Mouse (Mus musculus) limb, embryonic 15.5 days (tissue): ENCODE measurements around the gene Efnb2. TPM values are rescaled to one million over a fixed set of nuclear protein-coding genes. Genes with fewer than 3 reads are reported as not detected.
A peak's percentile ranks its signal among the peaks of the same experiment; 100 is the strongest.

Source experiments
- ATAC-seq: fragments of 200-750 bp; cut with Nextera tagmentation; 2 replicates; pipeline ENCODE4 v1.8.0; 2017; ENCODE audit warnings: low read depth, moderate TSS enrichment; ENCODE audit not compliant: insufficient number of reproducible peaks, low FRiP score, low TSS enrichment
- H3K27ac ChIP-seq: fragments of 300-500 bp; sonication (generic); 2 replicates; pipeline ENCODE4 v1.5.1; 2015; ENCODE audit warnings: moderate library complexity, mild to moderate bottlenecking, inconsistent platforms
- H3K27me3 ChIP-seq: fragments of 300-500 bp; sonication (generic); 2 replicates; pipeline ENCODE4 v1.6.1; 2015; ENCODE audit warnings: inconsistent platforms
- H3K36me3 ChIP-seq: fragments of 300-500 bp; sonication (generic); 2 replicates; pipeline ENCODE4 v1.6.1; 2015; ENCODE audit warnings: inconsistent platforms
- H3K4me1 ChIP-seq: fragments of 300-500 bp; sonication (generic); 2 replicates; pipeline ENCODE4 v1.6.1; 2015; ENCODE audit warnings: inconsistent platforms
- H3K4me2 ChIP-seq: fragments of 300-500 bp; sonication (generic); 2 replicates; pipeline ENCODE4 v1.6.1; 2015; ENCODE audit warnings: mild to moderate bottlenecking, inconsistent platforms
- H3K4me3 ChIP-seq: fragments of 300-500 bp; sonication (generic); 2 replicates; pipeline ENCODE4 v1.5.1; 2015; ENCODE audit warnings: mild to moderate bottlenecking, inconsistent platforms
- H3K9ac ChIP-seq: fragments of 300-500 bp; sonication (generic); 2 replicates; pipeline ENCODE4 v1.6.1; 2015; ENCODE audit warnings: inconsistent platforms
- H3K9me3 ChIP-seq: fragments of 300-500 bp; sonication (generic); 2 replicates; pipeline ENCODE4 v1.6.1; 2016; ENCODE audit warnings: inconsistent platforms
- WGBS: fragments of 180-500 bp; shearing (Covaris S2); methylation state at CpG from one replicate; pipeline ENCODE4 v1.1.7; 2015; 5-methylcytosine and 5-hydroxymethylcytosine counted together
- polyA plus RNA-seq: library from polyadenylated mRNA; unstranded; fragments of >200 nt; fragmentation: Nextera tagmentation; extraction: Ambion mirVana; gene quantifications from 2 replicates; pipeline ENCODE4 v1.2.1, GENCODE M21; 2015

Efnb2 gene
- polyA plus RNA-seq, 1 experiment from 2014 or later: 29.9 TPM

DNA sequence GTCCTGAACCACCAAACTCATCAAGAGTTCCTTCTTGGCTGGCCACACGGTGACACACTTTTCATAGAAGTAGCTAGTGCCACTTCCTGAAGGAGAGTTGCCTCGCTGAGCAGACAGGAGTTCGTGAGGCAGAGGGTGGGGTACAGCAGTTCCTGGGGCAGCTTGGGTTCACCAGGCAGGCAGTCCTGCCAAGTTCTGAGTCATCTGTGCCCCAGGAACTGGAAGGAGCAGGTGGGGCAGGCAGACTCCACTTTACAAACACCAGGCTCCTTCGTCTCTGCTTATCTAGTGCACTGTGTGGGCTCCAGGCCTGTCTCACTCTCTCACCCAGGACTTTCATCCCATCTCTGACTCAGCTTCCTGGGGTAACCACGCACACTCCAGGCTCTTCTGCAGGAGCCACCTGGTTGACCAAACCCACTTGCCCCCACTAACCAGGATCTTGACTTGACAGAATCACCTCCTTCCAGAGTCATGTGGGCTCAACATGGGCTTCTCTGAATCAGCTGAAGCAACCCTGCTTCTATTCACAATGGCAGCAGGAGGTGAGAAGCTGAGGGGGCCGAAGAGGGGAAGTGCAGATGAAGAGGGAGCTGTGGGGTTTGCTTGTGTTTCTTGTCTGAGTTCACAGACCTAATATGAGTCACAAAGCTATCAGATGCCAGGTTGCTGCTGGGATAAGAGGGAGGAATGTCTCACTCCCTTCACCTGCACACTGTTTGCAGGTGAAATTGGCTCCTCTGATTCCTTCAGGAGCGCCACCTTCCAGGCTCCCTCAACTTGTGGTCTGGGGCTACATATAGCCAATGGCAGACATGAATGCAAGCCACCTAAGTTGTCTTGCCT is 58.2 kb downstream of the Efnb2 start:
- Histone ChIP-seq H3K36me3 (no peaks in the 10 kb centered on the region), H3K4me1 (peaks cover 10% of the 10 kb centered on the region), H3K4me3 (no peak overlapping the region), H3K4me2 (no peak overlapping the region), H3K27me3 (no peaks in the 10 kb centered on the region), H3K9me3 (no peaks in the 10 kb centered on the region), H3K9ac (no peak overlapping the region), H3K27ac (peak overlapping the region; percentile 47; the same call in 1 of the 2 replicates)
- ATAC-seq: peak; percentile 72
- 48% methylated on average over 7 of the region's 7 CpGs for WGBS

DNA sequence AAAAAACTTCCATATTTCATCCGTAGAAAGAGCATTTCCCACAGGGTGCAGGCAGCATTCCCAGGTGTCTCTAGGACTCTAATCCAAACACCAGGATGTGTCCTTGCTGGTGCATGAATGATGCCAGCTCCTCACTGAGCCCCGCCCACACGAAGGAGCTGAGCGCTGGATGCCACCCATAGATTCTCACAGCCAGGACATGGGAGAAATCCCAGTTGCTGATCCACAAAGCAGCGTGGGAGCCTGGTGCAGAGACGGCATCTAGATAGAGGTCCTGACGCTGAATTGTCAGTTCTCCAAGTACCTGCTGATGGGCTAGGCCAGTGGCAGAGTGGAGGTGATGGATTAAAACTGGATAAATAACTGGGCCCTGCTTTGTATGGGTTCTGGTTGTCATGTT is 61.1 kb downstream of the Efnb2 start:
- peaks cover 10% of the 10 kb centered on the region for H3K4me1 ChIP-seq
- no peaks in the 10 kb centered on the region for H3K36me3 ChIP-seq
- no peak for ATAC-seq
- 90% methylated on average over 7 of the region's 7 CpGs for WGBS
- no peaks in the 10 kb centered on the region for H3K9me3 ChIP-seq
- no peaks in the 10 kb centered on the region for H3K27me3 ChIP-seq
- H3K4me2 ChIP-seq: no peak overlapping the region
- no peak overlapping the region for H3K4me3 ChIP-seq
- no peak overlapping the region for H3K9ac ChIP-seq
- H3K27ac ChIP-seq: no peak overlapping the region

DNA sequence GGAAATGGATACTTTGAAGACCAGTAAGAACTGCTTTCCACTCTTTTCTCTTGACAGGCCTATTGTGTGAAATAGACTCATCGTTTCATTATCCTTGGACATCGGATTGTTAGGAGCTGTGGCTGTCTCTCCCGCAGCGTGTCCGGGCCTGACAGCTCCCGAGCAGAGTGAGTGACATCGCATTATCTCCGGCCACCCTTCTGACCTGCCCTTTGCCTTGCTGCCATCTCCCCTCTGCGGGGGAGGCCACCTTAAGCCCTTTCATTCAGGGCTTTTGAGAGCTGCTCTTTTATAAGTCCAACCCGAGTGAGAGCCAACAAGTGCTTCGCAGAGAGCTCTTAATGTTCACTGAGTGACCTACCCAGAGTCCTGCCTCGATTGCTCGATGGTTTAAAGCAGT is 63.6 kb downstream of the Efnb2 start:
- Histone ChIP-seq H3K9ac (no peak overlapping the region), H3K36me3 (no peaks in the 10 kb centered on the region), H3K27me3 (no peaks in the 10 kb centered on the region), H3K4me3 (no peak overlapping the region), H3K4me2 (no peak overlapping the region), H3K4me1 (peaks cover under 1% of the 10 kb centered on the region; the same call in 1 of the 2 replicates), H3K9me3 (no peaks in the 10 kb centered on the region), H3K27ac (no peak overlapping the region)
- WGBS: 48% methylated on average over 13 of the region's 13 CpGs
- no peak for ATAC-seq

DNA sequence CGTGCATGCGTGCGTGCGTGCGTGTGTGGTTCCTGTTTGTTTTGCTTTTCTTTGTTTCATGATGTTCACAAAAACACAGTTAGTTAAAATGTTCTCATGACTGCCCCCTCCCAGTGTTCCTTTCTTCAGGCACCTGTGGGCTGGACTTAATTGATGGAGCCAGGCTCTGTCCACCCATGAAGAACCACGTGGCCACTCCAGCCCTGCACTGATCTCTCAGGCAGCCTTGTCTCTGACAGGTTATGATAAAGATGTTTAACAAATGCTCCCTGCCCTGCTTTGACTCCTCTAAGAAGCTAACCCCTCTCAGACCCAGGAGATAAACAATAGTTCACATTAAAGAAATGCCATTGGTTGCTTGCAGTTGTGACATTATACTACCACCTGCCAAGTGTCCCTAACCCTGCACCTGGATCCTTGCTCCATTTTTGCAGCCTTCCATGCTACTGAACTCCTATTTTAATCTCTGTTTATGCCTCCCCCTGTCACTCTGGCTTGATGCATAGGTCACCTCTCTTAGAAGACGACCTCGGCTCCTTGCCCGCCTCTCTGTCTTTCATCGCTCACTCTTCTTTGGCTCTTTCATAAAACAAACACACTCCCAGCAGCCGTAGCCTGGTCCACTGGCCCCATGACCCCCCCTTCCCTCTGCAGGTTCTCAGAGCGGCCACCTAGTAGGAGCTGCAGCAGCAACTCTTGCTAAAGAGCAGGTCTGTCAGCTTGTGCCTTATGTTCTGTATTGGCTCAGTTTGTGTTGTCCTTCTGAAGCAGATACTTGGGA is 65.0 kb downstream of the Efnb2 start:
- Histone ChIP-seq H3K4me3 (no peak overlapping the region), H3K4me1 (no peaks in the 10 kb centered on the region), H3K27ac (no peak overlapping the region), H3K9ac (no peak overlapping the region), H3K36me3 (no peaks in the 10 kb centered on the region), H3K9me3 (no peaks in the 10 kb centered on the region), H3K4me2 (no peak overlapping the region), H3K27me3 (no peaks in the 10 kb centered on the region)
- WGBS: 62% methylated on average over 12 of the region's 12 CpGs
- no peak for ATAC-seq

DNA sequence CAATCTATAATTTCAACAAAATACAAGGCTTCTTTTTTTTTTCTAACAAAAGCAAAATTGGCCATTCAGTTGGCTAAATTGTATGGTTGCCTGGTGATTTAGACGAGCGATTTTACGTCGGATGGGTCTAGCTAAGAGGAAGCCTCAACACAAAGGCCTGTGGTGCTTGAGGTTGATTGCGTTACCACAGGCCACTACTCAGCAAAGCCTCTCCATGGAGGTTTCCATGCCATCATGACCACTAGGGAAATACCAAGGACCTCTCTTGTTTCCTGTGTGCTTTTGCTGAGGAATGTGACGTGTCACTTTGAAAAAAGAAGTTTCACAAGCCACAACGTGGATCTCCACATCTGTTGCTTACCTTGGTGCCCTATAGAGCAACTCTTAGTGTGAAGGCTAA is 67.2 kb downstream of the Efnb2 start:
- H3K9ac ChIP-seq: no peak overlapping the region
- H3K4me2 ChIP-seq: no peak overlapping the region
- no peak overlapping the region for H3K4me3 ChIP-seq
- 82% methylated on average over 7 of the region's 7 CpGs for WGBS
- ATAC-seq: no peak
- no peak overlapping the region for H3K27ac ChIP-seq
- H3K9me3 ChIP-seq: no peaks in the 10 kb centered on the region
- no peaks in the 10 kb centered on the region for H3K4me1 ChIP-seq
- no peaks in the 10 kb centered on the region for H3K27me3 ChIP-seq
- H3K36me3 ChIP-seq: no peaks in the 10 kb centered on the region

DNA sequence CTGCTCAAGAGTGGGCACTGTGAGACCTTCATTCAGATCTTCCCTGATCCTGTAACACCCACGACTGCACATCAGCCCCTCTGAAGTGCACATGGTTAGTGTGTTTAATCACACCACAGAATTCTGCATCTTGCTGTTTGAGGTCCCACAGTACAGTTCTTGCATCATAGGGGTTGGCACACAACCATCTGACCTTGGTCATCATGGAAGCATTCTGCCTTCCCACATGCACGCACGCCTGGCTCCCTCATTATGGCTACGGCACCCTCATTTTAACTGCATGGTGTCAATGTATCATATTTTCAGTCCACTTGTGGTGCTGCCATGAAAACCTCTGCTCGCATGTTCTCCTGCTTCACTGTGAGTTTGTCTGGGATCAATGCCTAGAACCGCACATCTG is 67.7 kb downstream of the Efnb2 start:
- Histone ChIP-seq H3K36me3 (no peaks in the 10 kb centered on the region), H3K4me3 (no peak overlapping the region), H3K4me2 (no peak overlapping the region), H3K27me3 (no peaks in the 10 kb centered on the region), H3K27ac (no peak overlapping the region), H3K4me1 (no peaks in the 10 kb centered on the region), H3K9ac (no peak overlapping the region), H3K9me3 (no peaks in the 10 kb centered on the region)
- ATAC-seq: no peak
- WGBS: 71% methylated on average over 6 of the region's 6 CpGs

DNA sequence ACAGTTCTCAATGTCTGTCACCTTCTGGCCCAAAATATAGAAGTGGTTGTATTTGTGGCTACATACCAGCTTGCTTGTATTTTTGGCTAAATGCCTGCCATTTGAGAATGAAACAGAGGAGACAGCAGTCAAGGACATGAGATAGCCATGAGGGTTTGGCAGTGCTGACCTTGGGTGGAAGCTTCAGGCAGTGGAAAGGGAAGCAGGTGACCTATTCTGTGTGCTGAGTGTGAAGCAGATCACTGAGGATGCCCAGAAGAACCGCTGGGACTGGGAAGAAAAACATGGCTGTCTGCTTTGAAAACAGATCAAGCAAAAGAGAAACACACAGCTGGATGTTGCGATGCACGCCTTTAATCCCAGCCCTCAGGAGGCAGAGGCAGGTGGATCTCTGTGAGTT is 68.7 kb downstream of the Efnb2 start:
- H3K27me3 ChIP-seq: no peaks in the 10 kb centered on the region
- no peak overlapping the region for H3K4me3 ChIP-seq
- no peak for ATAC-seq
- WGBS: 90% methylated on average over 3 of the region's 3 CpGs
- no peak overlapping the region for H3K9ac ChIP-seq
- H3K4me2 ChIP-seq: no peak overlapping the region
- no peaks in the 10 kb centered on the region for H3K36me3 ChIP-seq
- no peaks in the 10 kb centered on the region for H3K9me3 ChIP-seq
- no peak overlapping the region for H3K27ac ChIP-seq
- no peaks in the 10 kb centered on the region for H3K4me1 ChIP-seq

DNA sequence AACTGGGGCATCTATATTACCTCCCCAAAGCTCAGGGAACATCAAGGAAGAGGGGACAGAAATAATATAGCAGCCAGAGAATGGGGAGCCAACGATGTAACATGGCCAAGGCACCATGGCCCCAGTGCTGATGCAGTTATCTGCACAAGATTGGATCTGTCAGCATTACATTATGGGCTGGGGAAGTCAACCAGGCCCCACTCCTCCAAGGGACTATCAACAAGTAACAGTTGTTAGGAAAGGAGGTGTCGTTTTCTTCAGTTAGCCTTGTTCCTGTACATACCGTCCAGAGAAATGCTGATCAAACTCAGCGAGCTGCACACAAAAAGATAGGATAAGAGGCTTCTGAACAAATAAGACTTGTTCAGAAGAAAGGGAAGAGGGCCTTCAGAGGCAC is 77.1 kb downstream of the Efnb2 start:
- no peaks in the 10 kb centered on the region for H3K27me3 ChIP-seq
- no peaks in the 10 kb centered on the region for H3K36me3 ChIP-seq
- H3K9me3 ChIP-seq: no peaks in the 10 kb centered on the region
- ATAC-seq: no peak
- H3K4me3 ChIP-seq: no peak overlapping the region
- H3K4me1 ChIP-seq: peaks cover 7% of the 10 kb centered on the region; the same call in 1 of the 2 replicates
- no peak overlapping the region for H3K27ac ChIP-seq
- no peak overlapping the region for H3K9ac ChIP-seq
- WGBS: 87% methylated on average over 4 of the region's 4 CpGs
- H3K4me2 ChIP-seq: no peak overlapping the region

DNA sequence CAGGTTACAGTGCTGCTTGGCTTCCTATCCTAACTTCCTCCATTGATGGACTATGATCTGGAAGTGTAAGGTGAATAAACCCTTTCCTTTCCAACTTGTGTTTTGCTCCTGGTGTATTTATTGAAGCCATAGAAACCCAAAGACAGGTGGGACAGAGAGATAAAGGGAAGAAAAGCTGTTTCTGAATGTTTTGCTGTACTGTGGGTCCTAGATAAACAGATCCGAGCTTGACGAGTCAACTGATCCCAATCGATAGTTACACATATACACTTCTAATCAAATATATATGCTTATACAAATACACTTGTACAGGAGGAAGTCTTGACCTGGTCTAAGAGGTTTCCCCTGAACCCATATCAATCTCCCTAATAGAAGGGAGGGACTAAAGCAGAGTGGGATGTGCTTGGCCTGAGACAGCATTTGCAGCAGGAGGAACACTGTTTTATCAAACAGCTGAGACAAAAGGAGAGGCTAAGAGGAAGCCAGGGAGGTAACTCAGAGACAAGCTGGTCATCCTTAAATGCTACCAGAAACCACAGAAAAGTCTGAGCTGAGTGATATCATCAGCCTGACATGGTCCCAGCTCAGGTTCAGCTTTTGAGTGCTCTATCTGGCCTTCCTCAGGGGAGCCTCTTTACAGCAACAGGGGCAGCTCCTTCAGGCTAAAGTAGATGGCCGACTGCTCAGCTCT is 77.6 kb downstream of the Efnb2 start:
- H3K4me1 ChIP-seq: peaks cover 7% of the 10 kb centered on the region; the same call in 1 of the 2 replicates
- H3K9ac ChIP-seq: no peak overlapping the region
- no peak overlapping the region for H3K4me3 ChIP-seq
- H3K27ac ChIP-seq: no peak overlapping the region
- no peak overlapping the region for H3K4me2 ChIP-seq
- no peaks in the 10 kb centered on the region for H3K9me3 ChIP-seq
- WGBS: 86% methylated on average over 4 of the region's 4 CpGs
- H3K36me3 ChIP-seq: no peaks in the 10 kb centered on the region
- no peak for ATAC-seq
- no peaks in the 10 kb centered on the region for H3K27me3 ChIP-seq

DNA sequence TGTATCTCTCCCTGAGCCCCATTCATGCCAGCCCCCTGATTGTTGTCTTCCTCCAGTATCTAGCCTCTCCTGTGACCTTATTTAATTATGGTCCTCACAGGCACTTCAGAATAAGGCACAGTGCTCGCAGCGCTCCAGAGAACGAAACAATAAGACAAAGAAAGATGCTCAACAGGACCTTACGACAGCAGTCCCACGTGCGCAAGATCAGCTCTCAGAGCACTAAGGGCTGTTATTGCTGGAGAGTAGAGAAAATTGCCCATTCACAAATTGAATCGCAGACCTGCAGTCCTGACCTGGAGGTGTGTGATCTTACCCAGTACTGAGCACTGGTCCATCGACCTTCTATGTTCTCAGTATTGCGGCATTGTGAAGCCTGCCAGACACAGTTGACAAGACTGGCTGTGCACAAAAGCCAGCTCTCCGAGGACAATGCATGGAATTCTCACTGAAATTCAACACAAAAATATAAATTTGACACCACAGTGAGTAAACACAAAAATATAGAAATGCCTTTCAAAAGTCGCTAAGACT is 83.2 kb downstream of the Efnb2 start:
- Histone ChIP-seq H3K36me3 (no peaks in the 10 kb centered on the region), H3K27ac (no peak overlapping the region), H3K9ac (no peak overlapping the region), H3K9me3 (no peaks in the 10 kb centered on the region), H3K4me3 (no peak overlapping the region), H3K4me1 (no peaks in the 10 kb centered on the region), H3K27me3 (no peaks in the 10 kb centered on the region), H3K4me2 (no peak overlapping the region)
- 91% methylated on average over 11 of the region's 11 CpGs for WGBS
- ATAC-seq: no peak

DNA sequence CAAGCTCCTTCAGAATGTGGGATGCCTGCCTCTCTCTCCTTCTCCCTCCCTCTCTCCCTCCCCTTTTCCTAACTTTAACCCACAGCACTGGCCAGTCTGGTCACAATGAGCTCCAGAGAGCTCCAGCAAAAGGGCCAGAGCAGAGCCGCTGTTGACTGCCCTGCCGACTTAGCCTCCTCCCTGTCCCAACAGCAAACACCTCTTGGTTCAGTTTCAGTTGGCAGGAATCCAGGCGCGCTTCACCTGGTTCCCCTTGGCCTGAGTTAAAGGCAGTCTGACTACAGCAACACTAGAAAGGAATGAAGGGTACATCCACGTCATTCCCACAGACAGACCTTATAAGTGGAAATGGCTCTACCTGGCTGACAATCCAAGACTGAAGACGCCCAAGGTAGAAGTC is 84.2 kb downstream of the Efnb2 start:
- Histone ChIP-seq H3K4me1 (no peaks in the 10 kb centered on the region), H3K9me3 (no peaks in the 10 kb centered on the region), H3K27ac (no peak overlapping the region), H3K27me3 (no peaks in the 10 kb centered on the region), H3K9ac (no peak overlapping the region), H3K4me2 (no peak overlapping the region), H3K36me3 (no peaks in the 10 kb centered on the region), H3K4me3 (no peak overlapping the region)
- WGBS: 76% methylated on average over 6 of the region's 6 CpGs
- no peak for ATAC-seq

DNA sequence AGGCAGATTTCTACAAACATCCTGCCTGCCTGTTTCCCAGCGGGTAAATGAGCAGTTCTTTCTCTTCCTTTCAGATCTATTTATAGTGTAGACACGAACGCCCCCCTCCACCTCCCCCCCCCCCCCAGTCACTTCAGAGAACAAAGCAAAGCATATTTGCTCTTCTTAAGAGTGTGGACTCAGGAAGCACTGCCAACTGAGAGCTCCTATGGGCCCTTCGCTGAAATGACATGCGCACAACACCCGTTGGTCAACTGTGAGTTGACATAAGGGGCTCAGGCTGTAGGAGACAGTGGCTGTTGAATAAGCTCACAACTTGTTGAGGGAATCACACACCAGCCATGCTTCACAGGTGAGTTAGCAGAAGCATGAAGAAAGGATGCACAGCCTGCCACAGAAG is 84.8 kb downstream of the Efnb2 start:
- Histone ChIP-seq H3K4me3 (no peak overlapping the region), H3K36me3 (no peaks in the 10 kb centered on the region), H3K4me2 (no peak overlapping the region), H3K27ac (no peak overlapping the region), H3K4me1 (no peaks in the 10 kb centered on the region), H3K9me3 (no peaks in the 10 kb centered on the region), H3K27me3 (no peaks in the 10 kb centered on the region), H3K9ac (no peak overlapping the region)
- 65% methylated on average over 6 of the region's 6 CpGs for WGBS
- no peak for ATAC-seq
